Mouse (Mus musculus) lung, adult 2 months (tissue): ENCODE measurements around the gene Lpin1.

Experiments used
- CTCF ChIP-seq: fragments of 200-500 bp; IDR thresholded peaks from 2 replicates; pipeline ENCODE4 v1.5.1; 2011; ENCODE audit warnings: mild to moderate bottlenecking, low read length, control low read depth; ENCODE audit not compliant: insufficient read depth
- POLR2A ChIP-seq: fragments of 200-500 bp; IDR thresholded peaks from 2 replicates; pipeline ENCODE4 v1.6.1; 2011; ENCODE audit warnings: low read depth, mild to moderate bottlenecking, control low read depth, low read length, borderline replicate concordance; ENCODE audit errors: extremely low read depth

GRCm38 (mm10) chr12:16600374-16600773 is 10.4 kb downstream of the Lpin1 start:
- no peak for TF ChIP-seq CTCF
- no peak for TF ChIP-seq POLR2A
